31 mouse cellular contexts compared by ENCODE assay signal in the genomic region with DNA sequence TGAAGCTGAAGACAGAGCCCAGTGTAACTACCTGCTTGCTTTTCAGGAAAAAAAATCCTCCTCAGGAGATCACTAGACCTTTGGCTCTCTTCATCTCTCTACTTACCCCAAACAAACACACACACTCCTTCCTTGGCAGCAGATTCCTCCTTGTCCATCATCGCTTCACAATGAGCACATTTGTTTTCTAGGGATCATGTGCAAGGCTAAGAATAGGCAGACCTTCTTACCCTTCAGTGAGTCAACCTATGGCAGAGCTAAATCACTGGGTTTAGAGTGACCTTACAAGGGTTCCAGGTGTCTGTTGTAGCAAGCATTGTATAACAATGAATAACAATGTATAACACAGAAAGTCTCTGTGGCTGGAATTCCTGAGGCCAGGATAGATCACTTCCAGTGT. TPM values are rescaled to one million over a fixed set of nuclear protein-coding genes. Genes with fewer than 3 reads are reported as not detected.
DNase-seq lines count a peak whose midpoint lies in the region; ATAC-seq and TF ChIP-seq lines count a peak whose summit lies in the region.
"Had no signal": no experiment of that assay in that cellular context is flagged by ENCODE, and none has a peak within 500 bp of the region (broad histone marks: within the 10 kb centered on the region; RNA-seq: fewer than 3 reads in every experiment).

No protein-coding gene starts in this region.

- ATAC-seq in heart, embryonic 11.5 days (replicated peaks; ENCODE audit: insufficient number of reproducible peaks, low FRiP score, low TSS enrichment): no peak
- ATAC-seq in stomach, embryonic 14.5 days (ENCODE audit: insufficient number of reproducible peaks, insufficient read depth, low FRiP score, low read depth): no peak
- no peak for ATAC-seq in stomach, postnatal 0 days (ENCODE audit: low FRiP score, low TSS enrichment)
- peak; percentile 56; the same call in 1 of the 2 replicates for ATAC-seq in heart, postnatal 0 days (ENCODE audit: insufficient read depth, low read depth)
- no peak for ATAC-seq in stomach, embryonic 16.5 days (ENCODE audit: insufficient read depth, low FRiP score)
- ATAC-seq: forebrain, embryonic 15.5 days; hindbrain, postnatal 0 days; intestine, embryonic 16.5 days; lung, postnatal 0 days; midbrain, embryonic 16.5 days; Patski had no signal

- H3K4me2 ChIP-seq in heart, embryonic 11.5 days: no peak overlapping the region
- H3K4me2 ChIP-seq in stomach, embryonic 14.5 days (replicated peaks; ENCODE audit: low read depth, low read length): no peak overlapping the region
- H3K4me2 ChIP-seq in stomach, postnatal 0 days (replicated peaks; ENCODE audit: low read depth): no peak overlapping the region
- H3K4me2 ChIP-seq in heart, postnatal 0 days (ENCODE audit: low read depth, low read length): no peak overlapping the region
- H3K4me2 ChIP-seq in stomach, embryonic 16.5 days (ENCODE audit: low read depth, low read length): no peak overlapping the region
- H3K4me2 ChIP-seq: embryonic facial prominence, embryonic 12.5 days; forebrain, embryonic 15.5 days; neural tube, embryonic 15.5 days had no signal

- TF ChIP-seq EP300 in stomach, postnatal 0 days (optimal IDR thresholded peaks at IDR 0.05): no peak
- no peak for TF ChIP-seq EP300 in heart, postnatal 0 days (IDR thresholded peaks at IDR 0.05; ENCODE audit: low read depth)

- H3K4me3 ChIP-seq in heart, embryonic 11.5 days (ENCODE audit: low read depth, low read length): no peak overlapping the region
- no peak overlapping the region for H3K4me3 ChIP-seq in stomach, embryonic 14.5 days (ENCODE audit: low read depth, low read length)
- H3K4me3 ChIP-seq in stomach, postnatal 0 days (ENCODE audit: low read depth, low read length): no peak overlapping the region
- no peak overlapping the region for H3K4me3 ChIP-seq in heart, postnatal 0 days (ENCODE audit: low read depth, low read length)
- no peak overlapping the region for H3K4me3 ChIP-seq in stomach, embryonic 16.5 days (replicated peaks; ENCODE audit: low read length)
- H3K4me3 ChIP-seq: embryonic facial prominence, embryonic 12.5 days; forebrain, embryonic 15.5 days; midbrain, embryonic 10.5 days; neural tube, embryonic 15.5 days had no signal

- DNase-seq in heart, adult 11 months: peak; percentile 88
- DNase-seq in stomach, postnatal 0 days (ENCODE audit: low spot score): no peak
- no peak for DNase-seq in heart, postnatal 0 days (ENCODE audit: low spot score)
- no peak for DNase-seq in right cerebral cortex, adult 18-20 months
- no peak for DNase-seq in layer of hippocampus, adult 9-10 months (ENCODE audit: low spot score)
- DNase-seq: adrenal gland, postnatal 10 days; cerebellum, adult 18-20 months; cerebellum, postnatal 14 days; gastrocnemius, postnatal 10 days; kidney, postnatal 36 days; layer of hippocampus, adult 9-11 months; right cerebral cortex, postnatal 14 days; thymus, adult 18-20 months; thymus, postnatal 36 days had no signal

- TF ChIP-seq CTCF in stomach, postnatal 0 days (IDR thresholded peaks at IDR 0.05; ENCODE audit: low read depth): no peak
- no peak for TF ChIP-seq CTCF in heart, postnatal 0 days (IDR thresholded peaks at IDR 0.05; ENCODE audit: low read depth)

- no peaks in the 10 kb centered on the region for H3K9me3 ChIP-seq in heart, embryonic 11.5 days (replicated peaks; ENCODE audit: control insufficient read depth, low read length)
- H3K9me3 ChIP-seq in stomach, embryonic 14.5 days (ENCODE audit: control insufficient read depth, low read depth, low read length): no peaks in the 10 kb centered on the region
- H3K9me3 ChIP-seq in stomach, postnatal 0 days (ENCODE audit: control insufficient read depth, low read length): no peaks in the 10 kb centered on the region
- H3K9me3 ChIP-seq in heart, postnatal 0 days (replicated peaks; ENCODE audit: control insufficient read depth, low read length): no peaks in the 10 kb centered on the region
- H3K9me3 ChIP-seq in stomach, embryonic 16.5 days (replicated peaks; ENCODE audit: control insufficient read depth, low read length): no peaks in the 10 kb centered on the region
- H3K9me3 ChIP-seq: embryonic facial prominence, embryonic 12.5 days; forebrain, embryonic 15.5 days; midbrain, embryonic 10.5 days; neural tube, embryonic 15.5 days had no signal

- H3K27ac ChIP-seq in heart, embryonic 11.5 days (ENCODE audit: low read depth, low read length): no peak overlapping the region
- H3K27ac ChIP-seq in stomach, embryonic 14.5 days (ENCODE audit: low read length): peak overlapping the region; percentile 1; the same call in 1 of the 2 replicates
- H3K27ac ChIP-seq in stomach, postnatal 0 days (replicated peaks): no peak overlapping the region
- peak overlapping the region; percentile 46; the same call in 1 of the 2 replicates for H3K27ac ChIP-seq in heart, postnatal 0 days (ENCODE audit: low read depth)
- 0 out of 2 replicates have a peak overlapping the region, but pooled peaks have one; percentile 38 for H3K27ac ChIP-seq in stomach, embryonic 16.5 days (ENCODE audit: low read length)
- H3K27ac ChIP-seq: forebrain, embryonic 15.5 days; hindbrain, postnatal 0 days; midbrain, embryonic 10.5 days; neural tube, embryonic 15.5 days had no signal

- 67% methylated on average over 1 of the region's 1 CpGs for WGBS in heart, embryonic 11.5 days (ENCODE audit: insufficient replicate concordance)
- WGBS in stomach, embryonic 14.5 days: 94% methylated on average over 1 of the region's 1 CpGs
- WGBS in stomach, postnatal 0 days: 81% methylated on average over 1 of the region's 1 CpGs
- WGBS in heart, postnatal 0 days: 31% methylated on average over 1 of the region's 1 CpGs
- WGBS in stomach, embryonic 16.5 days: 74% methylated on average over 1 of the region's 1 CpGs

- H3K36me3 ChIP-seq in heart, embryonic 11.5 days (ENCODE audit: control insufficient read depth, insufficient read depth, low read length): no peaks in the 10 kb centered on the region
- H3K36me3 ChIP-seq in stomach, embryonic 14.5 days (ENCODE audit: control insufficient read depth, insufficient read depth, low read length): no peaks in the 10 kb centered on the region
- H3K36me3 ChIP-seq in stomach, postnatal 0 days (ENCODE audit: control insufficient read depth, insufficient read depth, low read length): no peaks in the 10 kb centered on the region
- H3K36me3 ChIP-seq in heart, postnatal 0 days (replicated peaks; ENCODE audit: control insufficient read depth, insufficient read depth, low read length): no peaks in the 10 kb centered on the region
- H3K36me3 ChIP-seq in stomach, embryonic 16.5 days (ENCODE audit: control insufficient read depth, insufficient read depth, low read length): no peaks in the 10 kb centered on the region
- H3K36me3 ChIP-seq: embryonic facial prominence, embryonic 12.5 days; forebrain, embryonic 15.5 days; midbrain, embryonic 10.5 days; neural tube, embryonic 15.5 days had no signal

- peaks cover 30% of the 10 kb centered on the region for H3K4me1 ChIP-seq in heart, embryonic 11.5 days (ENCODE audit: control insufficient read depth, insufficient read depth, low read length)
- H3K4me1 ChIP-seq in stomach, embryonic 14.5 days (ENCODE audit: control insufficient read depth, insufficient read depth, low read length): peaks cover 15% of the 10 kb centered on the region
- H3K4me1 ChIP-seq in stomach, postnatal 0 days (replicated peaks; ENCODE audit: control insufficient read depth, insufficient read depth): peaks cover 7% of the 10 kb centered on the region; the same call in 1 of the 2 replicates
- H3K4me1 ChIP-seq in heart, postnatal 0 days (ENCODE audit: control insufficient read depth, insufficient read depth): peaks cover 24% of the 10 kb centered on the region
- peaks cover 21% of the 10 kb centered on the region; the same call in 1 of the 2 replicates for H3K4me1 ChIP-seq in stomach, embryonic 16.5 days (ENCODE audit: control insufficient read depth, insufficient read depth, low read length)

- H3K27me3 ChIP-seq in heart, embryonic 11.5 days (ENCODE audit: control insufficient read depth, insufficient read depth, low read length): no peaks in the 10 kb centered on the region
- H3K27me3 ChIP-seq in stomach, embryonic 14.5 days (ENCODE audit: control insufficient read depth, insufficient read depth, low read length): no peaks in the 10 kb centered on the region
- H3K27me3 ChIP-seq in stomach, postnatal 0 days (ENCODE audit: control insufficient read depth, insufficient read depth, low read length): no peaks in the 10 kb centered on the region
- no peaks in the 10 kb centered on the region for H3K27me3 ChIP-seq in heart, postnatal 0 days (ENCODE audit: control insufficient read depth, insufficient read depth, low read length)
- H3K27me3 ChIP-seq in stomach, embryonic 16.5 days (ENCODE audit: control insufficient read depth, insufficient read depth, low read length): no peaks in the 10 kb centered on the region
- H3K27me3 ChIP-seq: forebrain, embryonic 15.5 days; Patski had no signal

- no peak overlapping the region for H3K9ac ChIP-seq in heart, embryonic 11.5 days (ENCODE audit: low read depth, low read length)
- H3K9ac ChIP-seq in stomach, embryonic 14.5 days (replicated peaks; ENCODE audit: low read depth, low read length): no peak overlapping the region
- H3K9ac ChIP-seq in stomach, postnatal 0 days (ENCODE audit: low read length): no peak overlapping the region
- no peak overlapping the region for H3K9ac ChIP-seq in heart, postnatal 0 days (replicated peaks; ENCODE audit: low read depth, low read length)
- no peak overlapping the region for H3K9ac ChIP-seq in stomach, embryonic 16.5 days (ENCODE audit: low read length)
- H3K9ac ChIP-seq: embryonic facial prominence, embryonic 12.5 days; forebrain, embryonic 15.5 days; neural tube, embryonic 15.5 days had no signal

RNA-seq across cellular contexts. Expression of a gene that starts 5.2 kb away (rescaled TPM):
- 66.4 and 82.7 TPM in 2 replicates for polyA plus RNA-seq in heart, embryonic 11.5 days (2014; fragmentation: Nextera tagmentation; extraction: Ambion mirVana)
- 67.5 and 71.2 TPM in 2 replicates for polyA plus RNA-seq in stomach, embryonic 14.5 days (2014; fragmentation: Nextera tagmentation; extraction: Ambion mirVana)
- polyA plus RNA-seq in stomach, postnatal 0 days (2015; fragmentation: Nextera tagmentation; extraction: Ambion mirVana): 28.7 and 36.2 TPM in 2 replicates
- 83.3 and 85.4 TPM in 2 replicates for total RNA-seq in heart, postnatal 0 days (2014; rRNA removed; ENCODE audit: low replicate concordance)
- 44.3 and 47.5 TPM in 2 replicates for polyA plus RNA-seq in heart, postnatal 0 days (2015; fragmentation: Nextera tagmentation; extraction: Ambion mirVana)
- 58.9 and 59.0 TPM in 2 replicates for polyA plus RNA-seq in stomach, embryonic 16.5 days (2015; fragmentation: Nextera tagmentation; extraction: Ambion mirVana)

RNA-seq across cellular contexts. Expression of a gene that starts 31.8 kb away (rescaled TPM):
- 10.2 and 11.6 TPM in 2 replicates for polyA plus RNA-seq in heart, embryonic 11.5 days (2014; fragmentation: Nextera tagmentation; extraction: Ambion mirVana)
- 11.1 and 11.7 TPM in 2 replicates for polyA plus RNA-seq in stomach, embryonic 14.5 days (2014; fragmentation: Nextera tagmentation; extraction: Ambion mirVana)
- polyA plus RNA-seq in stomach, postnatal 0 days (2015; fragmentation: Nextera tagmentation; extraction: Ambion mirVana): 6.0 and 7.4 TPM in 2 replicates
- total RNA-seq in heart, postnatal 0 days (2014; rRNA removed; ENCODE audit: low replicate concordance): 5.4 and 7.9 TPM in 2 replicates
- polyA plus RNA-seq in heart, postnatal 0 days (2015; fragmentation: Nextera tagmentation; extraction: Ambion mirVana): 4.5 and 5.5 TPM in 2 replicates
- 6.9 and 7.0 TPM in 2 replicates for polyA plus RNA-seq in stomach, embryonic 16.5 days (2015; fragmentation: Nextera tagmentation; extraction: Ambion mirVana)

RNA-seq across cellular contexts. Expression of a gene that starts 58.5 kb away (rescaled TPM):
- 38.0 and 38.5 TPM in 2 replicates for polyA plus RNA-seq in heart, embryonic 11.5 days (2014; fragmentation: Nextera tagmentation; extraction: Ambion mirVana)
- not detected in 2 replicates for polyA plus RNA-seq in stomach, embryonic 14.5 days (2014; fragmentation: Nextera tagmentation; extraction: Ambion mirVana)
- not detected in 2 replicates for polyA plus RNA-seq in stomach, postnatal 0 days (2015; fragmentation: Nextera tagmentation; extraction: Ambion mirVana)
- 9.9 TPM in 1 of 2 replicates, not detected in the other for total RNA-seq in heart, postnatal 0 days (2014; rRNA removed; ENCODE audit: low replicate concordance)
- 11.4 and 13.7 TPM in 2 replicates for polyA plus RNA-seq in heart, postnatal 0 days (2015; fragmentation: Nextera tagmentation; extraction: Ambion mirVana)
- not detected in 2 replicates for polyA plus RNA-seq in stomach, embryonic 16.5 days (2015; fragmentation: Nextera tagmentation; extraction: Ambion mirVana)
- total RNA-seq: adrenal gland, postnatal 10 days; gastrocnemius, postnatal 10 days; heart, adult 18-20 months; hindbrain, postnatal 0 days; liver, adult 2 months had no signal
- polyA plus RNA-seq: embryonic facial prominence, embryonic 12.5 days; forebrain, embryonic 15.5 days; hindbrain, embryonic 11.5 days; intestine, embryonic 16.5 days; kidney, embryonic 14.5 days; liver, adult 2 months; liver, embryonic 16.5 days; lung, postnatal 0 days; midbrain, embryonic 10.5 days; midbrain, embryonic 16.5 days; neural tube, embryonic 15.5 days; Patski had no signal

Comparison
In these comparisons a context has a peak if more than half of its experiments do, and no peak if none do; other contexts are left out.
1. H3K27ac ChIP-seq: peak in stomach, embryonic 14.5 days (single experiment), heart, postnatal 0 days (single experiment) and stomach, embryonic 16.5 days (single experiment); none in heart, embryonic 11.5 days (single experiment) and stomach, postnatal 0 days (single experiment).
2. RNA of a gene that starts 58.5 kb away (polyA plus RNA-seq): 38.0 to 38.5 TPM in heart, embryonic 11.5 days and 11.4 to 13.7 TPM in heart, postnatal 0 days; not detected in stomach, postnatal 0 days, not detected in stomach, embryonic 14.5 days and not detected in stomach, embryonic 16.5 days; every median in the first group is over 10 times any median in the second.